Mouse (Mus musculus): Measurements from ENCODE around the gene Mgst3.
"Not testable (repeated sequence)": the region's sequence is repeated elsewhere in the genome, so short reads cannot be mapped to it uniquely, and the experiment has no call there.

Gene Mgst3

GRCm38 (mm10) chr1:167360268-167360667 lies 33.4 kb downstream of the Mgst3 start:
- DNase-seq (ENCODE audit: low spot score in 2 of 2), result no peak

GRCm38 (mm10) chr1:167358731-167359130 lies 34.9 kb downstream of the Mgst3 start:
- no peak for DNase-seq (ENCODE audit: low spot score in 2 of 2)

GRCm38 (mm10) chr1:167357387-167357786 lies 36.3 kb downstream of the Mgst3 start:
- no peak for DNase-seq (ENCODE audit: low spot score in 2 of 2)

GRCm38 (mm10) chr1:167352403-167352802 lies 41.2 kb downstream of the Mgst3 start:
- DNase-seq (ENCODE audit: low spot score in 2 of 2), result no peak

- no peak for DNase-seq (ENCODE audit: low spot score in 2 of 2)
Observed at GRCm38 (mm10) chr1:167350597-167351415, 42.8 kb downstream of the Mgst3 start.

GRCm38 (mm10) chr1:167349815-167350596 lies 43.6 kb downstream of the Mgst3 start, which contains the start of gene Aldh9a1:
Aldh9a1 (plus strand) TSS chr1:167349991.
- peak; percentile 85 to 86 for DNase-seq (ENCODE audit: low spot score in 2 of 2)

GRCm38 (mm10) chr1:167349206-167349605 lies 44.4 kb downstream of the Mgst3 start:
- not testable (repeated sequence) for DNase-seq (ENCODE audit: low spot score in 2 of 2)

GRCm38 (mm10) chr1:167345994-167346520 lies 47.6 kb downstream of the Mgst3 start:
- not testable (repeated sequence) for DNase-seq (ENCODE audit: low spot score in 2 of 2)

GRCm38 (mm10) chr1:167342831-167343230 lies 50.8 kb downstream of the Mgst3 start:
- no peak for DNase-seq (ENCODE audit: low spot score in 2 of 2)

GRCm38 (mm10) chr1:167340910-167341528 lies 52.6 kb downstream of the Mgst3 start:
- DNase-seq (ENCODE audit: low spot score in 2 of 2), result no peak

- DNase-seq (ENCODE audit: low spot score in 2 of 2), result no peak
Observed at GRCm38 (mm10) chr1:167340111-167340787, 53.4 kb downstream of the Mgst3 start.

GRCm38 (mm10) chr1:167339177-167339781 lies 54.4 kb downstream of the Mgst3 start:
- DNase-seq (ENCODE audit: low spot score in 2 of 2), result no peak

- DNase-seq (ENCODE audit: low spot score in 2 of 2), result peak; percentile 91 to 96
Observed at GRCm38 (mm10) chr1:167337463-167338095, 56.1 kb downstream of the Mgst3 start.

- DNase-seq (ENCODE audit: low spot score in 2 of 2), result no peak
Observed at GRCm38 (mm10) chr1:167336398-167336797, 57.2 kb downstream of the Mgst3 start.

- no peak for DNase-seq (ENCODE audit: low spot score in 2 of 2)
Observed at GRCm38 (mm10) chr1:167331106-167331505, 62.5 kb downstream of the Mgst3 start.

- no peak for DNase-seq (ENCODE audit: low spot score in 2 of 2)
Observed at GRCm38 (mm10) chr1:167328776-167329175, 64.9 kb downstream of the Mgst3 start.

Measured in frontal cortex, postnatal 36 days (tissue).